ENCODE assay signal across 26 mouse cellular contexts in genomic region chr5:98034207-98034606, GRCm38 (mm10). TPM values are rescaled to one million over a fixed set of nuclear protein-coding genes. Genes with fewer than 3 reads are reported as not detected.
DNase-seq lines count a peak whose midpoint lies in the region; ATAC-seq and TF ChIP-seq lines count a peak whose summit lies in the region.
"Had no signal": no experiment of that assay in that cellular context is flagged by ENCODE, and none has a peak within 500 bp of the region (broad histone marks: within the 10 kb centered on the region; RNA-seq: fewer than 3 reads in every experiment).

No protein-coding gene starts in this region.

- no peaks in the 10 kb centered on the region for H3K9me3 ChIP-seq in heart, postnatal 0 days (replicated peaks; ENCODE audit: control insufficient read depth, low read length)
- H3K9me3 ChIP-seq in heart, embryonic 12.5 days (replicated peaks), result no peaks in the 10 kb centered on the region
- H3K9me3 ChIP-seq in kidney, embryonic 15.5 days (replicated peaks), result no peaks in the 10 kb centered on the region
- H3K9me3 ChIP-seq: embryonic facial prominence, embryonic 13.5 days; hindbrain, embryonic 12.5 days; midbrain, embryonic 12.5 days; stomach, embryonic 15.5 days had no signal

- no peaks in the 10 kb centered on the region for H3K27me3 ChIP-seq in heart, postnatal 0 days (ENCODE audit: control insufficient read depth, insufficient read depth, low read length)
- no peaks in the 10 kb centered on the region for H3K27me3 ChIP-seq in heart, embryonic 12.5 days (replicated peaks)
- no peaks in the 10 kb centered on the region for H3K27me3 ChIP-seq in kidney, embryonic 15.5 days
- H3K27me3 ChIP-seq: CH12.LX; Patski; stomach, embryonic 15.5 days had no signal

- TF ChIP-seq EP300 in heart, postnatal 0 days (IDR thresholded peaks at IDR 0.05; ENCODE audit: low read depth), result no peak

- H3K4me2 ChIP-seq in heart, postnatal 0 days (ENCODE audit: low read depth, low read length), result no peak overlapping the region
- H3K4me2 ChIP-seq in heart, embryonic 12.5 days, result no peak overlapping the region
- H3K4me2 ChIP-seq in kidney, embryonic 15.5 days, result no peak overlapping the region
- H3K4me2 ChIP-seq: embryonic facial prominence, embryonic 13.5 days; hindbrain, embryonic 12.5 days; midbrain, embryonic 12.5 days; stomach, embryonic 15.5 days had no signal

- no peak for TF ChIP-seq CTCF in heart, postnatal 0 days (IDR thresholded peaks at IDR 0.05; ENCODE audit: low read depth)

- no peak for ATAC-seq in heart, postnatal 0 days (ENCODE audit: insufficient read depth, low read depth)
- no peak for ATAC-seq in heart, embryonic 12.5 days (ENCODE audit: insufficient number of reproducible peaks, low FRiP score)
- peak; percentile 28 for ATAC-seq in megakaryocyte progenitor cell, adult 5-6 weeks (replicated peaks; ENCODE audit: poor library complexity)
- ATAC-seq in kidney, embryonic 15.5 days (replicated peaks; ENCODE audit: low FRiP score), result no peak
- no peak for ATAC-seq in erythroid progenitor cell, adult 5-6 weeks (replicated peaks; ENCODE audit: low FRiP score, poor library complexity, severe bottlenecking)
- ATAC-seq: forebrain, postnatal 0 days; intestine, embryonic 16.5 days; Patski had no signal

- intact Hi-C loops in gastrocnemius, postnatal 36 days (cut with DNase I), result no loop called here

- H3K27ac ChIP-seq in heart, postnatal 0 days (ENCODE audit: low read depth), result no peak overlapping the region
- no peak overlapping the region for H3K27ac ChIP-seq in heart, embryonic 12.5 days (ENCODE audit: poor library complexity, severe bottlenecking)
- H3K27ac ChIP-seq in kidney, embryonic 15.5 days, result no peak overlapping the region
- H3K27ac ChIP-seq: embryonic facial prominence, embryonic 13.5 days; hindbrain, embryonic 12.5 days; liver, embryonic 14.5 days; midbrain, embryonic 12.5 days; stomach, embryonic 15.5 days had no signal

- 57% methylated on average over 2 of the region's 2 CpGs for WGBS in heart, postnatal 0 days
- WGBS in heart, embryonic 12.5 days, result 62% methylated on average over 2 of the region's 2 CpGs
- 72% methylated on average over 2 of the region's 2 CpGs for WGBS in kidney, embryonic 15.5 days

- peak; percentile 52 for DNase-seq in gastrocnemius, adult 18-20 months (ENCODE audit: low spot score)
- DNase-seq in gastrocnemius, postnatal 36 days, result no peak
- DNase-seq in heart, postnatal 0 days (ENCODE audit: low spot score), result peak; percentile 3
- DNase-seq: adrenal gland, postnatal 10 days; cerebellum, adult 11 months; cerebellum, adult 9-10 months; forebrain, postnatal 0 days; kidney, adult 9 months; kidney, postnatal 14 days; layer of hippocampus, adult 9-11 months; liver; lung, adult 2 months; lung, postnatal 10 days; thymus, postnatal 14 days had no signal

- H3K4me1 ChIP-seq in heart, postnatal 0 days (ENCODE audit: control insufficient read depth, insufficient read depth), result peaks cover 8% of the 10 kb centered on the region; the same call in 1 of the 2 replicates
- H3K4me1 ChIP-seq in heart, embryonic 12.5 days (replicated peaks), result no peaks in the 10 kb centered on the region
- H3K4me1 ChIP-seq in kidney, embryonic 15.5 days, result peaks cover 8% of the 10 kb centered on the region
- H3K4me1 ChIP-seq: stomach, embryonic 15.5 days had no signal

- H3K4me3 ChIP-seq in heart, postnatal 0 days (ENCODE audit: low read depth, low read length), result no peak overlapping the region
- no peak overlapping the region for H3K4me3 ChIP-seq in heart, embryonic 12.5 days
- H3K4me3 ChIP-seq in kidney, embryonic 15.5 days (replicated peaks), result no peak overlapping the region
- H3K4me3 ChIP-seq: embryonic facial prominence, embryonic 13.5 days; hindbrain, embryonic 12.5 days; midbrain, embryonic 12.5 days; stomach, embryonic 15.5 days had no signal

- no peaks in the 10 kb centered on the region for H3K36me3 ChIP-seq in heart, postnatal 0 days (replicated peaks; ENCODE audit: control insufficient read depth, insufficient read depth, low read length)
- no peaks in the 10 kb centered on the region for H3K36me3 ChIP-seq in heart, embryonic 12.5 days
- no peaks in the 10 kb centered on the region for H3K36me3 ChIP-seq in kidney, embryonic 15.5 days
- H3K36me3 ChIP-seq: embryonic facial prominence, embryonic 13.5 days; hindbrain, embryonic 12.5 days; midbrain, embryonic 12.5 days; stomach, embryonic 15.5 days had no signal

- H3K9ac ChIP-seq in heart, postnatal 0 days (replicated peaks; ENCODE audit: low read depth, low read length), result no peak overlapping the region
- no peak overlapping the region for H3K9ac ChIP-seq in heart, embryonic 12.5 days
- no peak overlapping the region for H3K9ac ChIP-seq in kidney, embryonic 15.5 days
- H3K9ac ChIP-seq: embryonic facial prominence, embryonic 13.5 days; forebrain, postnatal 0 days; hindbrain, embryonic 12.5 days; liver, embryonic 14.5 days; midbrain, embryonic 12.5 days; stomach, embryonic 15.5 days had no signal

RNA-seq across cellular contexts. Expression of gene Antxr2, which starts 3.4 kb away (rescaled TPM):
- 1 to 10 TPM; 8.3 to 10.0 TPM for total RNA-seq in gastrocnemius, adult 18-20 months (2021)
- 10 to 100 TPM; 10.1 to 10.2 TPM for total RNA-seq in gastrocnemius, postnatal 36 days (2021)
- 66.2 and 78.7 TPM in 2 replicates for total RNA-seq in heart, postnatal 0 days (2014; rRNA removed; ENCODE audit: low replicate concordance)
- polyA plus RNA-seq in heart, postnatal 0 days (2015; fragmentation: Nextera tagmentation; extraction: Ambion mirVana), result 48.6 and 49.9 TPM in 2 replicates
- 64.2 and 64.3 TPM in 2 replicates for polyA plus RNA-seq in heart, embryonic 12.5 days (2016; fragmentation: Nextera tagmentation; extraction: Ambion mirVana)
- total RNA-seq in megakaryocyte progenitor cell, adult 5-6 weeks (2015), result 5.2 and 7.5 TPM in 2 replicates
- 4.8 and 7.6 TPM in 2 replicates for total RNA-seq in megakaryocyte progenitor cell, adult 5-6 weeks (2017)
- polyA plus RNA-seq in kidney, embryonic 15.5 days (2015; fragmentation: Nextera tagmentation; extraction: Ambion mirVana), result 18.8 TPM in 2 replicates
- total RNA-seq in erythroid progenitor cell, adult 5-6 weeks (2015; ENCODE audit: low replicate concordance), result 1.4 and 2.9 TPM in 2 replicates
- total RNA-seq in erythroid progenitor cell, adult 5-6 weeks (2017; ENCODE audit: low replicate concordance), result 1.2 and 2.3 TPM in 2 replicates

Comparison
In these comparisons a context has a peak if more than half of its experiments do, and no peak if none do; other contexts are left out.
1. DNase-seq: peak in gastrocnemius, adult 18-20 months (single experiment) and heart, postnatal 0 days (single experiment); none in gastrocnemius, postnatal 36 days (0 of 2).